Mouse (Mus musculus) erythroid progenitor cell, adult 5-6 weeks (primary cell): Measurements from ENCODE around the gene Usp21. TPM values are rescaled to one million over a fixed set of nuclear protein-coding genes. Genes with fewer than 3 reads are reported as not detected.

Source experiments
- ATAC-seq: replicated peaks from 2 replicates; pipeline ENCODE4 v1.8.0; 2016; ENCODE audit warnings: moderate number of reproducible peaks, mild to moderate bottlenecking, moderate TSS enrichment, inconsistent platforms; ENCODE audit not compliant: poor library complexity, low FRiP score, severe bottlenecking
- total RNA-seq, 2 experiments: library from RNA; stranded (forward) in 1 of 2; stranded (reverse) in 1 of 2; fragments of 150-400 nt in 1 of 2; fragments of 186-747, 209-891 nt in 1 of 2; gene quantifications; 2 replicates each; pipeline versions ENCODE4 v1.2.3 to v1.2.4; 2015 to 2017; ENCODE audit warnings: low replicate concordance in 2 of 2

The Usp21 gene
- total RNA-seq, 2 experiments from 2014 or later: 33.2 to 39.0 TPM

DNA sequence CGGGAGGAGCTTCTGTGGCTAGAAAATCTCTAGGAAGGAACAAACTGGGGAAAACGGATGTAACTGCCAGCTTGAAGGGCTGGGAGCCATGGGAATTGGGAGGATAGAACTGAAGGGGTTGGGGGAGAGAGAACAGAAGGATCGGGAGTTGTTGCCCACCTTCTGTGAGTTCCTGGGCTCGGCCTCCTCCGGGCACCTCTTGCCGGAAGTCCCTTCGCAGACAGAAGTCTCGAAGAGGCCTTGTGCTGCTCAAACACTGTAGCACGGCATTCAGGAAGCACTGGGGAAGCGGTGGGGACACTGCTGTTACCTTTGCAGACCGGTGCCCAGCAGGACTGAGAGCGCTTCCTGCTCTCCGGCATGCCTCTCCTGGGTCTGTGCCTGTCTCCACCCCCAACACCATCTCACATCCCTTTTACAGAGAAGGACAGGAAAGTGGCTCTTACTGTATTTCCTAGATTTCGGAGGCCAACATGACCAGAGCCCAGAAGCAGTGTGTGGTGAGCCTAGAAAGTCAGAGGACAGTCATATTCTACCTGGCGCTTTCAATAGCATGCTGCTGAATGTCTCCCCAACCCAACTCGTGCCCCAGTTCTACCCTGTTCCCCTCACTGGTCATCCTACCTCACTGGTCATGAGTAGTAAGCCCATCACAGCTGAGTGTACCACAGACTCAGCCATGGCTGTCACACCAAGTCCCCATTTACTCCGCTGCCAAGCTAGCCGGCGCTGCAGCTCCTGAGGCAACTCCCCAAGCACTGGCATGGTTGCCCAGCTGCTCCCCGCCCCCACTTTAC lies 2.5 kb downstream of the Usp21 start:
- ATAC-seq: no peak

DNA sequence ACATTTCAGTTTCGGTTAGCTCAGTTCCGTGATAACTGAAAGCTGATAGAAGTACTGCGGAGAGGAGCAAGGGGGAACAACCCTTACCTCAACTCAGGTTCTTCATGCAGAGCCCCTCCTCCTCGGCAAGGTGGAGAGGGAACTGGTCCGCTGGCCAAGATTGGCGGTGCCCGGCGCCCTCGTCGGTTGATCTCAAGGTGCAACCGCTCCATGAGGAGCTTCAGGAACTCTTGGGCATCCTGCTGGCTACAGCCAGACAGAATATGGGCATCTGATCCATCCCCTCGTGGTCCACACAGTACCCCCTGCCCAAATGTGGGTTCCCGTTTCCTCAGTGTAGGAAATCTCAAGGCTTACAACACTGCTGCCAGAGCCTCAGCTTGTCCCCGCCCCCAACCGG lies 3.3 kb downstream of the Usp21 start:
- ATAC-seq: no peak

DNA sequence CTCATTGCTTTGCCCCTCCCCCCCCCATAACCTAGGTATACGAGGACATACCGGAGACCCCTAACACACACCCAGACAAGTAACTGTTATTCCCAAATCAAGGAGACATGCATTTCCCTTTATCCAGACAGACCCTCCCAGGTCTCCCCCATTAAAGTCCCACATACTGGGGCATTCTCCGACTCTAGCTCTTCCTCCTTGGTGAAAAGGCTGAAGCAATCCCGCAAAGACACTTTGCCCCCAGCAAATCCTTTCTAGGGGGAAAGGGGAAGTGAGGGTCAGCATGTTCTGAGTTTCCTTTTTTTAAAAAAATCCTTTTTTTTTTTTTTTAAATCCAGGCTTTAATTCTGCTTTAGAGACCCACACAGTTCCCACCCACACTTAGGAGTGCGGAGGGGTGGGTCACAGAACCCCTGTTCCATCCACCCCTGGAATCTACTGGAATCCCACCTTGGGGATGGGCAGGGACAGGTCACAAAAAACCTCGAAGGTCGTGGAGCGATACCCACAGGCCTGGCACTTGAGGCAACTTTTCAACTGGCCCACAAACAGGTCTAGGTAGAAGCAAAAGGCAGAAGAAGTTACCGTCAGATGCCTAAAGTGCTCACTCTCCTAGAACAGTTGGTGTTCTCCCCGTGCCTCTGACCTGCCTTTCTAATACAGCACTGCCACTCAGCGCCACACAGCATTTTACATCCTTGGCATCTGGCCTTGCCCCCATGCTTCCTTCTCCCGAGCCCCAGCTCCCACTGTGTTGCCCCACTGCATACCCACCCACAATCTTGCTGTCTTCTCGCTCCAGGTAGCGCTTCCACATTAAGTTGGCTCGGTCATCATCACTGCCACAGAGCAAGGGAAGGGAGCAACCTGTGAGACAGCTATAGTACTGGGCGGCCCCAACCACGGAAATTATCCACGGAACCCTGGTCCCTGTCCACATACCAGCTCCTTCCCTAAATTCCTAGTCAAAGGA lies 4.3 kb downstream of the Usp21 start:
- ATAC-seq: no peak

DNA sequence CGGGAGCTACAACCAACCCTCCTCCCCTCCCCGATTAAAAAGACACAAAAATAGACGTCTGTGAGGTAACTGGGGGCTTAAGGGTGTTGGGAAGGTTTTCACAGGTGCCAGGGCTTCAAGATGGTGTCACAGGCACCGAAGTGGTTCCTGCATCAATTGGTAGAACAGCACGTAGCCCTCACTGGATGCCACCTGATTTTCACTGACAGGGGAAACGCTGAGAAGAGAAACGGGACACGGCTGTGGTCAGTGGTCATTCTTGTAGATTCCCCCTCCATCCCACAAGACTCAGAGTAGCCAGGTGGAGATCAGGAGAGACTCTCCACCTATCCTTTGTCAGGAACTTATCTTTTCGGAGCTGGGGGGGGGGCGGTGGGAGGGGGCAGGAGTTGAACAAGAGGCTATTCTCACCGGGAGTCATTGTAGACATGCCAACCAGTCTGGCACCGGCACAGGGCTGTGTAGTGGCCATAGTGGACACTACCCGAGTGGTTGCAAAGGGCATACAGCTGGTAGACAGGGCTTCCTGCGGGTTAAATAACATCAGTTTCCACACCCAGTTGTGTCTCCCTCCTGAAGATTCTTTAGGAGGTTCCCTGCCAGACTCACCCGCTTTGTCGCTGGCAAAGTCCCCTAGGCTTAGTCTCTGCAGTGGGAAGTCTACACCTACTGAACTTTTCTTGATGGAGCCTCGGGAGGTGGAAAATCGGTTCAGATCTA lies 5.5 kb downstream of the Usp21 start:
- ATAC-seq: no peak

DNA sequence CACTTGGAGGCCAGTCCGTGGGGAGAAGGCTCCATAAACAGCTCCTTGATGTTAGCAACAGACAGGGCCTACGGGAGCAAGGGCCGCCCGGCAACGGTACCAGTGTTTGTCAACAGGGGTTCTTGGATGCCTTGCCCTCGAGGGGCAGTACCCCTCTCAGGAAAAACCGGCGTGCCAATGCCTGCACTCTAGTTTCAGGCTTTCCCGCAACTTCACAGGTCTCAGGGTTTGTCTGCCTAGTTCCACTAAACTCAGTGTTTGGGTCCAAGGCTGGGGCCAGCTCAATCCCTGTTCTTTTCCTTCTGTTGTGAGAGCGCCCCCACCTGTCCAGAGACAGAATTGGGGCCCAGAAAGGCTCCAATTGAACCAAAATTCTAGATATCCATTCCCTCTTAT lies 6.3 kb downstream of the Usp21 start:
- peak; percentile 63 for ATAC-seq

DNA sequence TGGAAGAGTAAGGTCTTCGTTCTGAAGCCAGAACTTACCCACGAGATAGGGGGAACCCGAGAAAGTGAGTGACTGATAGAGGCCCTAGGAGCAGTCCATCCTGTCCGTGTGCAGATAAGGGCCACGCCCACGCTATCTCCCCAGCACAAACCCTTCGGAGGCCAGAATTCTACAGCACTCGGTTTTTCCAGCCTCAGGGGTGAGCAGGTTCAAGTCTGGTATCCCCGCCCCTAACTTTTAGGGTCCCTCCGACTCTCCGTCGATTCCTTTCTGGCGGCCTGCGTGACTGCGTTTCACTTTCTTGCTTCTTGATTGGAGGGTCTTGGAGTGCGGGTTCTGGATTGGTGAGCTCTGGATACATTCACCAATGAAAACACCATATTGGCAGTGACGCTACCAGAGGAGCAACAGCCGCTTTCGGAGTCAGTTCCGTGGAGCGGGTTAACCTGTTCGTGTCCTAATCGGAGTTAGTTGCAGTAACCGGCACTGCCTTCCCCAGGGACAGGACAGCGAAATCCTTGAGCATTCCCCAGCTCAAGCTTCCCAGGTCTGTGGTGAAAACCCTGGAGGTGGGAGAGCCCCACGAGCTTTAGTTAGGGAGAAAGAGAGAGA lies 6.8 kb downstream of the Usp21 start, which contains the start of gene Ppox:
Ppox (minus strand) TSS at position 271 of the 612 bp plus-strand sequence.
- ATAC-seq: peak; percentile 82

DNA sequence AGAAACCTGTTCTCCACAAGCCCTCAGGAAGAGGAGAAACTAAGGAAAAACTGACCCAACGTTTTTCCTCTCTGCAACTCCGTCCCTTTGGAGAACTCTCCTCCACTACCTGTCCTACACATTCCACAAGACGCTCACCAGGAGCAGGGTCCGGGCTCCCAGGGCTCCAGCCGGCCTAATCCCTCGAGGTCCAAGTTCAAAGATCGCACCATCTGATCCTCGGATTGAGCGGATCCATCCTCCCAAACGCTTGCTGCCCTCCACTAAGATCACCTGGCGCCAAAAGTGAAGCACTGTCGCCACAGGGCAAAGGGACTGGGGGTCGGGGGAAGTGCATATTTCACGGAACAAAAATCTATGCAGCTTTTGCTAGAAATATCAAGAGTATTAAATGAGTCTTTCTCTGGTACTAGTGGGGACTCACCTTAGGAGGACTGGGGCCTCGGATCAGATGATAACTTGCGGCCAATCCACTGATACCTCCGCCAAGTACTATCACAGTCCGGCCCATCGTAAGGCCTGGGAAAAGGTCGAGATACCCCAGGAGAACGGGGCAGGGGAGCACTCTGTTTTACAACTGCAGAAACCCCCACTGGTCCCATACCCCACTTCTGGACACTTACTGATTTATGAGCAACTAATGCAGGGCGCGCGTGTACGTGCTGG lies 7.4 kb downstream of the Usp21 start:
- peak; percentile 36 for ATAC-seq

DNA sequence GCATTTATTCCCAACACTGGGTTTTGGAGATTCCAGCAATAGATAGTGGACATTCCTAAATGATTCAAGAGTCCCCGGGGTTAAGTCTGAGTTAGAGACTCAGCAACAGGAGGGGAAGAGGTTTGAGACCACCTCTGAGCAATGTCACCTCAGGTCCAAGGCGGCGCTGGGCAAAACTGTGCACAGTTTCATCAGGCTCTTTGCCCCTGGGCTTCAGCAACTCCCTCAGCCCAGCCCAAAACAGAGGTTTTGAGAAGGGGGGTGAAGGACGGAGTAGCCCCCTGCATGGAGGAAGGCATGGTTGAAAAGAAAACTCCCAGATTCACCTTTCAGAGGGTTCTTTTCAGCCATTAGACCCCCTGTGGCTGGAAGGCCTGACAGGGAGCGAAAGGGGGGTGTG lies 8.1 kb downstream of the Usp21 start:
- no peak for ATAC-seq

DNA sequence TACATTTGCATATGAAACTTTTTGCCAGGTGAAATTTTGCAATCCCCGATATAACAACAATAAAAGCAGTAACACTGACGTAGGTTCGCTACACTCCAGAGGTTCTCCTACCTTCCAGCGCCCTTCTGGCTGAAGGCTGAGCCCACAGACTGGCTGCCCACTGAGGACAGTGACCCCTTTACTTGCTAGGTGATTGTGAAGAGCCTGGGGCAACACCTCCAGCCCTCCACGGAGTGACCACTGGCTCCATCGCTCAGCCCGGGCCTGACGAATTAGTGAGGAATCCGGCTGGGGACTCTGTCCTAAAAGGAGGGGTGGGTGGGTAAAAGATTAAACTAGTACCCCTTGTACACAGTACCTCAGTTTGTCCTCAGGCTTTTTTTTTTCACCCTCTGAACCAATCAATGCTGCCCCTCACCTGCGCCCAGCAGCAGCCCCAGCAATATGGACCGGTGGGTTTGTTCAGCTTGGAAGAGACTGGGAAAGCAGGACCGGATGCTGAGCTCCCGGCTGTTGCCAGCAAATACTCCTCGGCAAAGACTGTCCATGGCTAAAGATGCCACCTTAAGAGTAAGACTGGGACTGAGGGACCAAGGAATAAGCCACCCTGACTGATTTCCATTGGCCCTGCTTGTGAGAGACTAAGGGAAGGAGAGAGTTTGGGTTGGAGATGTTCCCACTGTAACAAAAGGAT lies 8.6 kb downstream of the Usp21 start:
- no peak for ATAC-seq

DNA sequence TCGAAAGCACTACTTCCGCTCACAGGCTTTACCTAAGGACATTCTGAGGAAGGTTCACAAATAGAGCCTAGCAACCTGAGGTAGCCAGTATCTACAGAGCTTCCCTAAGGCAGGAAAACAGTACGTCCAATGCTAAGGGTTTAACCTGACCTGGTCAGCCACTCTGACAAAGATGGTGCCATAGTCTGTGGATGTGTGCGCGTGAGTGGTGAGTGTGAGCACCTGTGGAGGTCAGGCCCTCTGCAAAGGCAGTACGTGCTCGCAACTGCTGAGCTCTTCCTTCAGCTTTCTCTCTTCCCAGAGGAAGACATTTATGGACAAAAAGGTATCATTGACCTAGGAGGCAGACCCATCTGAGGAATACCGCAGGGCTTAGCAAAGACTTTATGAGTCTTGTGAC lies 9.4 kb downstream of the Usp21 start:
- ATAC-seq: no peak

DNA sequence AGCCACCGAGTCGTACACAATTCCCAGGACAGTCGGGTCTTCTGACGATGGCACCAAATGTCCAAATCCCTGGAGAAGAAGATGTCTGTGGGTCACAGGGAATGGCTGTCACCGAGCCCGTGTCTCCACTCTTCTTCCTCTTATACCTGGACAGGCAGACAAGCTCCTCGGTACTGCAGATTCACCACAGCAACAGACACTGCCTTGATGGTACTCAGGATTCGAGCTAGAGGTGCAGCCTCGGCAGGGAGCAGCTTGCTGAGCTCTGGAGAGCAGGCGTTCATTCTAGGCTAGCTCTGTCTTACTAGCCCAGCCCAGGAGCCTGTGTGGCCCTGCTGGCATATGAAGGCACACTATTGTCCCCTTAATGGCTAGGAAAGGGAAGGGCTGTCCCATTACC lies 10.1 kb downstream of the Usp21 start:
- ATAC-seq: no peak

DNA sequence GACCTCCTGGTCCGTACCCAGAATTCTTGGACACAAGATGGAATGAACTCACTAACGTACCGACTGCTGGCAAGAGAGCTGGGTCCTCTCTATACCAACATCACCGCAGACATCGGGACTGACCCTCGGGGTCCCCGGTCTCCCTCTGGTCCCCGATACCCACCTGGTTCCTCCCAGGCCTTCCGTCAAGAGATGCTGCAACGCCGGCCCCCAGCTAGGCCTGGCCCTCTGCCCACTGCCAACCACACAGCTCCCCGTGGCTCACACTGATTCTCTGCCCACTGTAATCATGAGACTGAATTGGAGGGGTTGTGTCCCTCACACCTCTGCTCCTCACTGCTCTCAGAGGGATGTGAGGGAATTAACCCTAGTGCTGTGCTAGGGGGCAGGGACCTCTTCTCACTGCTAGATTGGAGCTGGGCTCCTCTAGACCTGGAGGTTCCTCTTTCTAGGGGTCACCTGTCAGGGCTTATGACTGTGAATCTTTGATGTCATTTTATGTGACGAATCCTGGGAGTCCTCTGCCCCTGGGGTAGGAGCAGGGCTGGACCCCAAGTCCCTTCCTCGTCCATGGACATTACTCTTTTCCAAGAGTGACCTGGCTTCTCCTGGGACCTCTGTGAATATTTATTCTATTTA lies 11.6 kb downstream of the Usp21 start:
- ATAC-seq: no peak

DNA sequence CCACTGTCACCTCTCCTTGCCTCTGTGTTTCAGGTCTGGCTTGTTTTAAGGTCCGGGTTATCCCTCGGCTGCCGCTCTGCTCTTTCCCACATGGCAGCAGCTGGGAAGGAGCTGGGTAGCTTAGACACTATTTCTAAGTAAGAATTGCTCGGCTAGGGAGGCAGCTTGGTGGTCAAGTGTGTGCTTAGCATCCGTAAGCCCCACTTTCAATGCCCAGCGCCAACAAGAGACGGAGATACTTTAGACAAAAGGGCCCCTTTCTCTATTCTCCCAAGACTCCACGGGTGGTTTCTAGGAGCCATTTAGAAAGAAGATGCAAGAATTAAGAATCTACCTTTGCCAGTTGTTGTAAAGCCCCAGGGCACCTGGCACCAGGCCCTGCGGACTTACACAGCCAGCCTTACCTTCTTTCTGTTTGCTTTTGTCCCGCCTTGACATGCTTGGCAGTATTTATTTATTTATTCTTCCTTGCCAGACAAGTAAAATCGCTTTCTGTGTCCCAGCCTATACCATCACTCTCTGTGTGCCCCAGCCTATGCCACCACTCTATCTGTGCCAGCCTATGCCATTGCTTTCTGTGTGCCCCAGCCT lies 12.6 kb downstream of the Usp21 start:
- no peak for ATAC-seq

DNA sequence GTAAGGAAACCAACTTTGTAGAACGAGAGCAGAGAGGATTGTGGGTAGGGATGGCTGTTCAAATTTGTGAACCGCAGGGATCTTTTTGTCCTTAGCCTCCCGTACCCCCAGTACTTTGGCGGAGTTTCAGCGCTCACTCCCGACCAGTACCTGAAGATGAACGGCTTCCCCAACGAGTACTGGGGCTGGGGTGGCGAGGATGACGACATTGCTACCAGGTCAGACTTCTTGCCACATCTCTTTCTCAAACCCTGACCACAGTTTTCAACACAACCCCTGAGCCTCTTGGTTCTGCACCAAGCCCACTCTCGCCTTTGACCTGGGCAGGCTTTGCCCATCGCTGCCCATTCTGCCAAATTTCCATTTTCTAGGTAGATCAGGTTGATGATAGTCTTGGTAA lies 13.6 kb downstream of the Usp21 start:
- ATAC-seq: no peak

DNA sequence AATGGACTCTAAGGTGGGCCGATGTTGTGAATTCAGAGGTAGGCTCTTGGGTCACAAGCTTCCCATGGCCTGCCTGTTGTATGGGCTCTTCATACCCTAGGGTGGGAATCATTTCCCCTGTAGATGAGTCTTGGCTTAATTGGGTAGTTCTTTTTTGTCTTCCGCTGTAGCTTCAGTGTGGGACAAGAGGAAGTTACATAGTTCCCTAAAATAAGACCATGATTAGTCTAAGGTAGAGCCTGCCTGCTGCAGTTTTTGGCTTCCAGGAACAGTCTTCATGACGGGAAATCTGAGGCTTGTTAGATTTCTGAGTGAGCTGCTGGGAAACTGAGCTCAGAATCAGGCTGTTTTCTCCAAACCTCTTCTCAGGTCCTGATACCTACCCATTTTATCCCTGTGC lies 15.7 kb downstream of the Usp21 start:
- no peak for ATAC-seq

DNA sequence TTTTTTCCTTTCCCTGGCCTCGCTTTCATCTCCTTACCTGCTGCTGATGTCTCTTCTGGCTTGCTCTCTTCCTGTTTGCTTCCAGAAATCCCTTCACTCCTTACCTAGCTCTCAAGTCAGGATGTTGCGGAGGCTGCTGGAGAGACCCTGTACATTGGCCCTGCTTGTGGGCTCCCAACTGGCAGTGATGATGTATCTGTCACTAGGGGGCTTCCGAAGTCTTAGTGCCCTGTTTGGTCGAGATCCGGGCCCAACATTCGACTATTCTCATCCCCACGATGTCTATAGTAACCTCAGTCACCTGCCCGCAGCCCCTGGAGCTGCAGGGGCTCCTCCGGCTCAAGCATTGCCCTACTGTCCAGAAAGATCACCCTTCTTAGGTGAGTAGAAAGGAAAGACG lies 16.2 kb downstream of the Usp21 start:
- no peak for ATAC-seq

DNA sequence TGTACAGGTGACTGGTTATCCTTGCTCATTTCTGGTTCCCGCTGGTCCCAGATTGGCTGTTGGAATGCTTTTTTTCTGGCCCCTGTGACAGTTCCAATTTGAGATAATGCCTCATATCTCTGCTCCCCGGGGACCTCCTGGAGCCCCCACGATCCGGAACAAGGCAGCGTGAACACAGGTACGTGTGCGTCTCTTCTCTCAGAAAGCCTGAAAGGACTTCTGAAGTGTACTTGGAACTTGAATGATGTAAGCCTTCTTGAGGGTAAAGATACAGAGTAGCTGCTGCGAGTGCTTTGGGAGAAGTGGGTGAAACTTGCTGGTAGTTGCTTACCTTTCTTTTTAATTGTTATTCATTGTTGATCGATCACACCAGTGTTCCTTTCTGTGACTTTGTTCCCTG lies 16.6 kb downstream of the Usp21 start:
- ATAC-seq: no peak

DNA sequence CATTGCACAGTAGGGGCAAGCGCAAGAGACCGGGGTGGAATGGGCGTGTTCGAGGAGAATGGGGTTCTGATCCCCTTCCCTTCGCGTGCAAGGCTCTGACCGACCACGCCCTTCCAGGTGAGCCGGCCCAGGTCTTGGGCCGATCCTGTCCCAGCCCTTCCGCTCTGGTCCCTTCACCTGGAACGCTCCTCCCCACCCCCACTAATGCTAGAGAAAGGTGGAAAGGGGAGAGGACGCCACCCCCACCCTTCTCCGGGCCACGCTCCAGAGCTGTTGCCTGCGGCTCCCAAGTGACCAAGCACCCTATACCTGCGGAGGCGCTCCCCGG lies 17.3 kb downstream of the Usp21 start:
- peak; percentile 67 for ATAC-seq
